Mouse (Mus musculus): ENCODE measurements around the gene Rassf1. TPM values are rescaled to one million over a fixed set of nuclear protein-coding genes. Genes with fewer than 3 reads are reported as not detected.

Rassf1 gene
- total RNA-seq (2021) = 22.9 and 26.2 TPM in 2 replicates
- long read RNA-seq, experiment 1, transcript Rassf1-201 (5 exons, 1,727 nt) = major isoform, 25 of 34 reads
- long read RNA-seq, experiment 1, partial matches to known transcripts = 0 of 34 reads
- long read RNA-seq, experiment 1, other reads (novel, unspliced or antisense) = 5 of 34 reads
- long read RNA-seq, experiment 2, transcript Rassf1-201 (5 exons, 1,727 nt) = major isoform, 22 of 29 reads
- long read RNA-seq, experiment 2, partial matches to known transcripts = 1 of 29 reads
- long read RNA-seq, experiment 2, other reads (novel, unspliced or antisense) = 3 of 29 reads

GRCm38 (mm10) chr9:107551117-107551889, at the start of gene Rassf1:
Rassf1 (plus strand) TSS chr9:107551555.
- peak; percentile 80 for DNase-seq

GRCm38 (mm10) chr9:107502131-107502846, 49.1 kb upstream of the Rassf1 start:
- DNase-seq = no peak

GRCm38 (mm10) chr9:107504662-107505537, 46.5 kb upstream of the Rassf1 start:
- peak; percentile 31 for DNase-seq

GRCm38 (mm10) chr9:107508266-107508665, 43.1 kb upstream of the Rassf1 start:
- no peak for DNase-seq

- no peak for DNase-seq
These were observed 40.8 kb upstream of the Rassf1 start for GRCm38 (mm10) chr9:107510384-107511100.

GRCm38 (mm10) chr9:107511436-107511835, 39.9 kb upstream of the Rassf1 start:
- no peak for DNase-seq

- DNase-seq = no peak
These were observed 39.0 kb upstream of the Rassf1 start for GRCm38 (mm10) chr9:107512326-107512725.

GRCm38 (mm10) chr9:107514303-107514955, 36.9 kb upstream of the Rassf1 start:
- peak; percentile 90 for DNase-seq

- DNase-seq = no peak
These were observed 31.0 kb upstream of the Rassf1 start for GRCm38 (mm10) chr9:107520331-107520730.

- DNase-seq = no peak
These were observed 30.2 kb upstream of the Rassf1 start for GRCm38 (mm10) chr9:107521190-107521589.

- peak; percentile 78 for DNase-seq
These were observed 29.5 kb upstream of the Rassf1 start for GRCm38 (mm10) chr9:107521711-107522399.

- DNase-seq = peak; percentile 31
These were observed 29.0 kb upstream of the Rassf1 start for GRCm38 (mm10) chr9:107522400-107522711.

GRCm38 (mm10) chr9:107526198-107527026, 24.9 kb upstream of the Rassf1 start:
- peak; percentile 93 for DNase-seq

- peak; percentile 95 for DNase-seq
These were observed 17.5 kb upstream of the Rassf1 start, which contains the start of gene Tmem115 for GRCm38 (mm10) chr9:107533791-107534407. Tmem115 (plus strand) TSS chr9:107533945.

- DNase-seq = peak; percentile 68
These were observed 16.8 kb upstream of the Rassf1 start for GRCm38 (mm10) chr9:107534408-107535202.

GRCm38 (mm10) chr9:107538231-107538630, 13.1 kb upstream of the Rassf1 start:
- DNase-seq = no peak

- no peak for DNase-seq
These were observed 12.6 kb upstream of the Rassf1 start for GRCm38 (mm10) chr9:107538711-107539110.

- no peak for DNase-seq
These were observed 11.4 kb upstream of the Rassf1 start for GRCm38 (mm10) chr9:107539940-107540339.
